Mouse (Mus musculus) spleen, adult 2 months (tissue): ENCODE measurements around the gene Nsun5.

Experiments used
- CTCF ChIP-seq: fragments of 200-500 bp; IDR thresholded peaks from 2 replicates; pipeline ENCODE4 v1.5.1; 2011; ENCODE audit warnings: mild to moderate bottlenecking, inconsistent platforms; ENCODE audit not compliant: insufficient read depth, insufficient read length, insufficient replicate concordance; ENCODE audit errors: extremely low read depth
- POLR2A ChIP-seq: fragments of 200-500 bp; IDR thresholded peaks from 2 replicates; pipeline ENCODE4 v1.6.1; 2011; ENCODE audit warnings: low read depth, low read length, inconsistent platforms

GRCm38 (mm10) chr5:135395826-135396225, 26.1 kb downstream of the Nsun5 start:
- TF ChIP-seq POLR2A (no peak), CTCF (peak; percentile 17; the same call in 1 of the 2 replicates)
